Mouse (Mus musculus) embryonic facial prominence, embryonic 11.5 days (tissue): ENCODE results near the gene Olfr921. TPM values are rescaled to one million over a fixed set of nuclear protein-coding genes. Genes with fewer than 3 reads are reported as not detected.

Experiments used
- ATAC-seq: fragments of 200-750 bp; cut with Nextera tagmentation; replicated peaks from 2 replicates; pipeline ENCODE4 v1.8.0; 2017; ENCODE audit warnings: low read depth; ENCODE audit not compliant: insufficient number of reproducible peaks, low FRiP score, low TSS enrichment
- DNase-seq: peaks from one replicate; pipeline ENCODE4 v3.0.0-alpha.2; 2015; ENCODE audit warnings: low spot score
- H3K27ac ChIP-seq: fragments of 300-500 bp; sonication (generic); replicated peaks from 2 replicates; pipeline ENCODE4 v1.5.1; 2014; ENCODE audit warnings: mild to moderate bottlenecking, low read depth, low read length, control low read depth
- H3K27me3 ChIP-seq: fragments of 300-500 bp; sonication (generic); 2 replicates; pipeline ENCODE4 v1.6.1; 2014; ENCODE audit warnings: mild to moderate bottlenecking, low read length, moderate library complexity, mixed read lengths; ENCODE audit not compliant: control insufficient read depth, insufficient read depth
- H3K36me3 ChIP-seq: fragments of 300-500 bp; sonication (generic); replicated peaks from 2 replicates; pipeline ENCODE4 v1.6.1; 2014; ENCODE audit warnings: low read depth, mild to moderate bottlenecking, low read length, moderate library complexity, mixed read lengths; ENCODE audit not compliant: control insufficient read depth, insufficient read depth
- H3K4me1 ChIP-seq: fragments of 300-500 bp; sonication (generic); 2 replicates; pipeline ENCODE4 v1.6.1; 2014; ENCODE audit warnings: low read length, mixed read lengths; ENCODE audit not compliant: control insufficient read depth, insufficient read depth
- H3K4me2 ChIP-seq: fragments of 300-500 bp; sonication (generic); 2 replicates; pipeline ENCODE4 v1.6.1; 2014; ENCODE audit warnings: low read depth, mild to moderate bottlenecking, control low read depth, low read length, moderate library complexity
- H3K4me3 ChIP-seq: fragments of 300-500 bp; sonication (generic); 2 replicates; pipeline ENCODE4 v1.5.1; 2014; ENCODE audit warnings: low read depth, low read length, control low read depth
- H3K9ac ChIP-seq: fragments of 300-500 bp; sonication (generic); replicated peaks from 2 replicates; pipeline ENCODE4 v1.6.1; 2014; ENCODE audit warnings: mild to moderate bottlenecking, control low read depth, low read length
- H3K9me3 ChIP-seq: fragments of 300-500 bp; sonication (generic); replicated peaks from 2 replicates; pipeline ENCODE4 v1.6.1; 2016; ENCODE audit warnings: mild to moderate bottlenecking, low read length, inconsistent platforms, mixed read lengths; ENCODE audit not compliant: control insufficient read depth
- WGBS: fragments of 180-500 bp; shearing (Covaris S2); extraction: QIAGEN DNeasy Blood & Tissue Kit; methylation state at CpG from one replicate; pipeline ENCODE4 v1.1.7; 2014; 5-methylcytosine and 5-hydroxymethylcytosine counted together
- polyA plus RNA-seq: library from polyadenylated mRNA; unstranded; fragments of >200 nt; fragmentation: Nextera tagmentation; extraction: Ambion mirVana; gene quantifications from 2 replicates; pipeline ENCODE4 v1.2.1, GENCODE M21; 2014

Gene Olfr921
- polyA plus RNA-seq, 1 experiment from 2014 or later = not detected

DNA sequence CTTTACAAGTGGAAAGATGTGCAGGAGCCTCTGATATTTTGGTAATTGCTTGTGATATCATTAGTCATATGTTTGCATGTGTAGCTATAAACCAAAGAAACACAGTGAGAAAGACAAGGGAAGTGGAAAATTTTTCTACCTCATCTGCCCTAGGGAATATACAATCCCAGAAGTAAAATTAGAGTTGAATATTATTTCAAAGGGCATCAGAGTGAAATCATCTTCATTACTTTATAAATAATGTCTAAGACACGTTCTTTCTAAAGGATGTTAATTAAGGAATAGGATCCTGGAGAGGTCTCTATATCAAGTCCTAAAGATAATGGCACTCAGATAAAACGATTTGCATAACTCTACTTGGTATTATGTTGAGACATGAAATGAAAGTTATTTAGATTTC is 41.4 kb downstream of the Olfr921 start, which contains the start of gene Olfr922:
Olfr922 (plus strand) TSS at position 301 of the 400 bp plus-strand sequence.
- Histone ChIP-seq H3K4me3 (no peak within 1 kb of the TSS), H3K4me2 (no peak within 1 kb of the TSS), H3K4me1 (no peaks in the 10 kb centered on the region), H3K36me3 (no peaks in the 10 kb centered on the region), H3K9me3 (no peaks in the 10 kb centered on the region), H3K27me3 (no peaks in the 10 kb centered on the region), H3K27ac (no peak within 1 kb of the TSS), H3K9ac (no peak within 1 kb of the TSS)
- DNase-seq (no peak), ATAC-seq (no peak)
- WGBS = 71% methylated on average over 2 of the region's 2 CpGs

DNA sequence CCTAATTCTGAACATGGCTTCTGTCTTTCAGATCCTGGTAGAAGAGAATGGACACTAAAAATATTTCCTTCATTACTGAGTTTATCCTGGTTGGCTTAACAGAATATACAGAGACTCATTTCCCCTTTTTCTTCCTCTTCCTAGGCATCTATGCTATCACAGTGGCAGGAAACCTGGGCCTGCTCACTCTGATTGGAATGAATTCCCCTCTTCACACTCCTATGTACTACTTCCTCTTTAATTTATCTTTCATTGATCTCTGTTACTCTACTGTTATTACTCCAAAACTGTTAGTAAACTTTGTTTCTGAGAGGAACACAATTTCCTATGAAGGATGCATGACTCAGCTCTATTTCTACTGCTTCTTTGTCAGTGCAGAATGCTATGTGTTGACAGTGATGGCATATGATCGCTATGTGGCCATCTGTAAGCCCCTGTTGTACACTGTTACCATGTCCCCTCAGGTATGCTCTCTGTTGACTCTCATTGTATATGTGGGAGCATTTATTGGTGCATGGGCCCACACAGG is 42.7 kb downstream of the Olfr921 start:
- H3K4me3 ChIP-seq = no peak overlapping the region
- no peak overlapping the region for H3K27ac ChIP-seq
- no peak overlapping the region for H3K4me2 ChIP-seq
- H3K27me3 ChIP-seq = no peaks in the 10 kb centered on the region
- no peaks in the 10 kb centered on the region for H3K36me3 ChIP-seq
- DNase-seq = no peak
- H3K9ac ChIP-seq = no peak overlapping the region
- no peaks in the 10 kb centered on the region for H3K9me3 ChIP-seq
- 96% methylated on average over 1 of the region's 1 CpGs for WGBS
- no peak for ATAC-seq
- H3K4me1 ChIP-seq = no peaks in the 10 kb centered on the region

DNA sequence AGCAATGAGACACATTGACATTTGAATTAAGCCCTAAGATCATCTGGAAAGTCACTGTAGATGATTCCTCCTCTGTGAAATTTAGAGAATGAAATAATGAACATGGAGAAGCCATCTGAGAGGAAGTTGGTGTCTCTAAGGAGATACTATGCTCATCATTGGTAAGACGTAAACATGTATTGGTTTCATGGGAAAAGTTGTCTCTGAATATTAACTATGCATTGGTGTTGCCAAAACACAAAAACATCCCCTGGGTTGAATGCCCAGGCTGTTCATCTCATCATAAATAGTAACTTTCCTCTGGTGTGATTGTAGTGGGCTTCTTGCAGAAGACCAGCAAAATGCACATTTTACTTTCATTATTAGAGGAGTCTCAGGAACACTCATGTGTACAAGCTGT is 53.4 kb downstream of the Olfr921 start, which contains the start of gene Olfr923:
Olfr923 (plus strand) TSS at position 301 of the 400 bp plus-strand sequence.
- no peaks in the 10 kb centered on the region for H3K27me3 ChIP-seq
- ATAC-seq (no peak), DNase-seq (no peak)
- 90% methylated on average over 1 of the region's 1 CpGs for WGBS
- H3K4me2 ChIP-seq = no peak within 1 kb of the TSS
- H3K4me3 ChIP-seq = no peak within 1 kb of the TSS
- no peaks in the 10 kb centered on the region for H3K4me1 ChIP-seq
- no peaks in the 10 kb centered on the region for H3K9me3 ChIP-seq
- H3K9ac ChIP-seq = no peak within 1 kb of the TSS
- no peaks in the 10 kb centered on the region for H3K36me3 ChIP-seq
- no peak within 1 kb of the TSS for H3K27ac ChIP-seq

Other genes with a start within 250 kb of the Olfr921 start
- gene Olfr910, start 235.2 kb upstream of the Olfr921 start, polyA plus RNA-seq = not detected in 2 replicates
- not detected in 2 replicates for gene Olfr912, start 192.9 kb upstream of the Olfr921 start, polyA plus RNA-seq
- gene Olfr913, start 180.3 kb upstream of the Olfr921 start, polyA plus RNA-seq = not detected in 2 replicates
- gene Olfr914, start 168.0 kb upstream of the Olfr921 start, polyA plus RNA-seq = not detected in 2 replicates
- gene Olfr916, start 113.2 kb upstream of the Olfr921 start, polyA plus RNA-seq = not detected in 2 replicates
- gene Olfr917, start 107.2 kb upstream of the Olfr921 start, polyA plus RNA-seq = not detected in 2 replicates
- gene Olfr918, start 98.5 kb upstream of the Olfr921 start, polyA plus RNA-seq = not detected in 2 replicates
- not detected in 2 replicates for gene Olfr919, start 69.4 kb upstream of the Olfr921 start, polyA plus RNA-seq
- gene Vwa5a, start 54.8 kb upstream of the Olfr921 start, polyA plus RNA-seq = 11.5 and 13.6 TPM in 2 replicates
- gene Olfr920, start 20.8 kb upstream of the Olfr921 start, polyA plus RNA-seq = not detected in 2 replicates
- gene Olfr922, start 41.5 kb downstream of the Olfr921 start, polyA plus RNA-seq = not detected in 2 replicates
- gene Olfr923, start 53.5 kb downstream of the Olfr921 start, polyA plus RNA-seq = not detected in 2 replicates
- gene Olfr924, start 71.4 kb downstream of the Olfr921 start, polyA plus RNA-seq = not detected in 2 replicates
- not detected in 2 replicates for gene Olfr26, start 82.0 kb downstream of the Olfr921 start, polyA plus RNA-seq
- not detected in 2 replicates for gene Olfr926, start 104.1 kb downstream of the Olfr921 start, polyA plus RNA-seq
- not detected in 2 replicates for gene Olfr930, start 156.7 kb downstream of the Olfr921 start, polyA plus RNA-seq
- not detected in 2 replicates for gene Olfr933, start 199.2 kb downstream of the Olfr921 start, polyA plus RNA-seq
- not detected in 2 replicates for gene Olfr934, start 215.2 kb downstream of the Olfr921 start, polyA plus RNA-seq
- not detected in 2 replicates for gene Olfr935, start 226.6 kb downstream of the Olfr921 start, polyA plus RNA-seq